Mouse (Mus musculus): ENCODE measurements around the gene Esp16.
"Not testable (repeated sequence)": the region's sequence is repeated elsewhere in the genome, so short reads cannot be mapped to it uniquely, and the experiment has no call there.

Gene Esp16

DNA sequence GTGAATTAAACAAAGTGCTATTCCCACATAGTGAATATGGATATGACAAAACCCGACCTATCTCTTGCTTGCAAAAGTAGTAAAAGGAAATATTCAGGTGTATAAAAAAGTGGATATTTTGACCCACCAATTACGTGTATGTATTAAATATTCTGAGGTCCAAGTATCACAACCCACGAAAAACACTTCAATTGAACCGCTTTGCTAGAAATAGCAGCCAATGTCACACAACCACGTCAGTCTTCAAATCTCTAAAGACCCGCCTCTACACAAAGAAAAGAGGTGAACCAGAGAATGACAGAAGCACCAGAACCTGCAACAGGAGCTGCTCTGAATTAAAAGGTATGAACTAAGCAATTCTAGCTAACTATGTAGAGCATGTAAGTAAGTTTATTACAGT lies at the start of gene Esp16:
Gene Esp16 (plus strand): TSS at position 301 of the 400 bp plus-strand sequence.
- not testable (repeated sequence) for DNase-seq

DNA sequence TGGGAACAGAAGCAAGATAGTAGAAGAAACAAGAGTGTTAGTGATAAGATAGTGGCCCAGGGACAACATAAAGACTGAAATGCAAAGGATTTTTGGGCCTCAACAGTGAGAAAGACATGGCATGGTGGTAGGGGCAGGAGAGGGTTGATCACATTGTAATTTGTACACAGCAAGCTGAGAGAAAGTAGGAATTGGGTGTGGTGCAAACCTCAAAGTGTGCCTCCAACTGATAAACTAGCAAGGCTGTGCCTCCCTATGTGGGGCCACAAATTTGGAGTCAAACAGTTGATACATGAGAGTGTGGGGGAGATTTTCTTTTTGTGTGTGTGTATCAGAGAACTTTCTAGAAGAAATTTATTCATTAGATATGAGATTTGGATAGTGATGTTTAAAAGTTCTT lies 37.9 kb upstream of the Esp16 start:
- DNase-seq, result not testable (repeated sequence)

Data from lung, postnatal 14 days (tissue).